Mouse (Mus musculus) liver, embryonic 16.5 days (tissue): ENCODE results near the gene Pfkfb2. TPM values are rescaled to one million over a fixed set of nuclear protein-coding genes. Genes with fewer than 3 reads are reported as not detected.

ENCODE experiments used
- ATAC-seq: fragments of 200-750 bp; cut with Nextera tagmentation; 2 replicates; pipeline ENCODE4 v1.8.0; 2017; ENCODE audit warnings: low read depth, mild to moderate bottlenecking, moderate number of reproducible peaks, moderate library complexity
- H3K27ac ChIP-seq: fragments of 300-500 bp; sonication (generic); 2 replicates; pipeline ENCODE4 v1.5.1; 2014; ENCODE audit warnings: mild to moderate bottlenecking, low read length
- H3K27me3 ChIP-seq: fragments of 300-500 bp; sonication (generic); 2 replicates; pipeline ENCODE4 v1.6.1; 2014; ENCODE audit warnings: low read depth, low read length, mixed read lengths; ENCODE audit not compliant: control insufficient read depth, insufficient read depth
- H3K36me3 ChIP-seq: fragments of 300-500 bp; sonication (generic); 2 replicates; pipeline ENCODE4 v1.6.1; 2014; ENCODE audit warnings: mild to moderate bottlenecking; ENCODE audit not compliant: control insufficient read depth, insufficient read depth
- H3K4me1 ChIP-seq: fragments of 300-500 bp; sonication (generic); 2 replicates; pipeline ENCODE4 v1.6.1; 2014; ENCODE audit warnings: low read depth, low read length, mixed read lengths; ENCODE audit not compliant: control insufficient read depth
- H3K4me2 ChIP-seq: fragments of 300-500 bp; sonication (generic); 2 replicates; pipeline ENCODE4 v1.6.1; 2014; ENCODE audit warnings: low read depth, low read length, mixed read lengths
- H3K4me3 ChIP-seq: fragments of 300-500 bp; sonication (generic); 2 replicates; pipeline ENCODE4 v1.5.1; 2014; ENCODE audit warnings: low read depth, mild to moderate bottlenecking, low read length
- H3K9ac ChIP-seq: fragments of 300-500 bp; sonication (generic); 2 replicates; pipeline ENCODE4 v1.6.1; 2014; ENCODE audit warnings: low read depth, low read length
- H3K9me3 ChIP-seq: fragments of 300-500 bp; sonication (generic); replicated peaks from 2 replicates; pipeline ENCODE4 v1.6.1; 2016; ENCODE audit warnings: low read length; ENCODE audit not compliant: control insufficient read depth
- WGBS: fragments of 180-500 bp; shearing (Covaris S2); extraction: QIAGEN DNeasy Blood & Tissue Kit; methylation state at CpG from one replicate; pipeline ENCODE4 v1.1.7; 2014; ENCODE audit not compliant: insufficient replicate concordance; 5-methylcytosine and 5-hydroxymethylcytosine counted together
- polyA plus RNA-seq: library from polyadenylated mRNA; unstranded; fragments of >200 nt; fragmentation: Nextera tagmentation; extraction: Ambion mirVana; gene quantifications from 2 replicates; pipeline ENCODE4 v1.2.1, GENCODE M21; 2015

Pfkfb2 gene
- 5.1 and 5.2 TPM in 2 replicates for polyA plus RNA-seq

DNA sequence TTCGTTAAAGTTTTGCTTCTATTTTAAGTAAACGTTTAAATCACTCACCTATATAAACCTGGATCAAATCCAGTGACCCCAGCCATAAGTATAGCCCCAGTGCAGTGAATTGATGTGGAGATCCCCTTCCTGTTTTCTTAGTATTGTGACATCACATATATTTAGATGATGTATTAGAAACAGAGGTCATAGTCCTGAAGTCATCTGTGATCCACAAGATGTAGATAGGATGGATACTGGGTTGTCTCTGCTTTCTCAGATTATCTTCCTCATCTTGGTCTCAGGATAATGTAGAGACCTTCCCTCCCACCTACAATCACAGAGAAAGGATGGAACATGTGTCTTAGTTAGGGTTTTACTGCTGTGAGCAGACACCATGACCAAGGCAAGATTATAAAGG lies at the start of gene Pfkfb2:
Gene Pfkfb2 (minus strand): TSS at position 101 of the 400 bp plus-strand sequence.
- WGBS, result 66% methylated on average over 2 of the region's 2 CpGs
- no peak within 1 kb of the TSS for H3K9ac ChIP-seq
- no peak within 1 kb of the TSS for H3K4me2 ChIP-seq
- no peaks in the 10 kb centered on the region for H3K36me3 ChIP-seq
- no peak for ATAC-seq
- H3K4me1 ChIP-seq, result peaks cover 27% of the 10 kb centered on the region
- no peaks in the 10 kb centered on the region for H3K27me3 ChIP-seq
- no peak within 1 kb of the TSS for H3K4me3 ChIP-seq
- no peak within 1 kb of the TSS for H3K27ac ChIP-seq
- H3K9me3 ChIP-seq, result no peaks in the 10 kb centered on the region

DNA sequence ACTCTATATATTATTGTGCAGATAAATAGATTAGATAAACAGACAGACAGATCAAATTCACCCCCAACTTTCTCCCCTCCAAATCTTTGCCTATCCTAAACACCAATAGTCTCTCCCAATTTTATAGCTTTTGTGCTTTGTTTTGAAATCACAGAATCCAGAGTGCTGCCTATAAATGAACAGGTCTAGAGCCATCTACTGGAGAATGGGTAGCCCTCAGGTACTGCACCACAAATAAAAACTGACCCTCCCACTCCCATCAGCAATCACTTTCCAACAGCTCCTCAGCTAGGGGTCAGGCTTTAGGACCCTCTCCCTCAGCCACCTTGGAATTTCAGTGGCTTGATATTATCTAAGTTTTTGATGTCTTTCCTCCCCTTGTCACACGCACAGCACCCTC lies 47.6 kb upstream of the Pfkfb2 start:
- no peak overlapping the region for H3K9ac ChIP-seq
- no peak overlapping the region for H3K4me3 ChIP-seq
- 64% methylated on average over 1 of the region's 1 CpGs for WGBS
- no peaks in the 10 kb centered on the region for H3K36me3 ChIP-seq
- no peaks in the 10 kb centered on the region for H3K4me1 ChIP-seq
- no peak overlapping the region for H3K27ac ChIP-seq
- H3K4me2 ChIP-seq, result no peak overlapping the region
- ATAC-seq, result no peak
- H3K27me3 ChIP-seq, result no peaks in the 10 kb centered on the region
- no peaks in the 10 kb centered on the region for H3K9me3 ChIP-seq

DNA sequence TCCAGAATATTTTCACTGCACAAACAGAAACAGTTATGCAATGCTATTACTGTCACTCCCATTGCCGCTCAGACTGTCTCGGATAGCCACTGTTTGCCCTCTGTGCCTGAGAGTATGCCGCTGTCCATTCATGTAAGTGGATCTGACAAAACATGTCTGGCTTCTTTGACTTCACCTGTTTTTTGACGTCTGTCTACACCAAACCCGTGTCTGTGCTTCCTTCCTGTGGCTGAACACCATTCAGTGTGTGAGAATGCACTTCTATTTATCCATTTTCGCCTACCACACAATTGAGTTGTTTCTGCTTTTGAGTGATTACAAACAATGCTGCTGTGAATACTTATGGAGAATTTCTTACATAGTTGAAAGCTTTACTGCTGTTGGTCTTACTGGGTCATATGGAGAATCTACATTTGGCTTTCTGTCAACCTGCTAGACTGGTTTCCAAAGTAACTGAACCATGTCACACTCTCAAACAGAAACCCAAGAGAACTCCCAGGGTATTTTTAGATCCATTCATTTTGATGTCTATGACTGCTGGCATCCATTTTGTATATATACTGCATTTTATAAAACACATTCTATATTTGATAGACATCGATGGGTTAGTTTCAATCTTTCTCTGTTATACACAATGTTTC lies 46.8 kb upstream of the Pfkfb2 start:
- Histone ChIP-seq H3K4me1 (no peaks in the 10 kb centered on the region), H3K9ac (no peak overlapping the region), H3K4me2 (no peak overlapping the region), H3K4me3 (no peak overlapping the region), H3K9me3 (no peaks in the 10 kb centered on the region), H3K27ac (no peak overlapping the region), H3K27me3 (no peaks in the 10 kb centered on the region), H3K36me3 (no peaks in the 10 kb centered on the region)
- no peak for ATAC-seq
- WGBS, result 56% methylated on average over 7 of the region's 7 CpGs

DNA sequence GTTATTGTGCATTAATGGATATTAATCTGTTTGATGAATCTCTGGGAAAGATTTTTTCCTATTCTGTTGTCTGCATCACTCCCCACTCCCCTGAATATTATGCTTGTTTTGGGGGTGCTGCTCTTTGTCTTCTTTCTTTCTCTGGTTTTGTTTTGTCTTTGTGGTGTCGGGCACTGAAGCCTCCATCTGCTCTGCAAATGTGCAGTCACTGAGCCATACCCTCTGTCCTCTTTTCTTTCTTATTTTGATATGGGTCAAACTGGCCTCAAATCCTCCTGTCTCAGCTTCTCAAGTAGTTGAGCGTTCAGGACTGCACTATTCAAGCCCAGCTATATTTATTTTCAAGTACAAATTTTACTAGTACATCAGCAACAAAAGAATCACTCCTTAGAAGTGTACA lies 46.2 kb upstream of the Pfkfb2 start:
- Histone ChIP-seq H3K9me3 (no peaks in the 10 kb centered on the region), H3K27me3 (no peaks in the 10 kb centered on the region), H3K9ac (no peak overlapping the region), H3K4me2 (no peak overlapping the region), H3K4me3 (no peak overlapping the region), H3K4me1 (no peaks in the 10 kb centered on the region), H3K27ac (no peak overlapping the region), H3K36me3 (no peaks in the 10 kb centered on the region)
- 83% methylated on average over 2 of the region's 2 CpGs for WGBS
- no peak for ATAC-seq

DNA sequence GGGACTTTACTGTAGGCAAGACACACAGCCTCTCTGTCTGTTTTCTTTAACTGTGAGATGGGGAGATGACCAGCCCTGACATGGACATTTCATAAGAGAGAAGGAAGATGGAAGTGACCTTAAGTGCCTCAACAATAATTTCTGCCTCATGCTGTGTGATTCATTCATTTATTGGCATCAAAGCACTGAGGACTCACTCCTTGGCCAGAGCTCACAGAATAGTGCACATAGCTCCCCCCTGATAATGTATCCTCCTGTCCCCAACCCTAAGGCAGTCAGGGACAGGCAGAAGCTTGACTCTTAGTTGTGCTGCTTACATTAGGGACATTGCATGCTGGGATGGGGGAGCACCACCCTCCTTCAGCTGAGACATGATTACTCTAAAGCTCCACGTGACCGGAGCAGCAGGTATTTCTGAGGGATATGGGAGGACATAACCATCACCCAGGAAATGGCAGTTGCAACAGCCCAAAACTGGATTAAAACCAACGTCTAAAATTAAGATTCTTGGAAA lies 42.0 kb upstream of the Pfkfb2 start:
- no peaks in the 10 kb centered on the region for H3K27me3 ChIP-seq
- ATAC-seq, result no peak
- no peaks in the 10 kb centered on the region for H3K4me1 ChIP-seq
- no peak overlapping the region for H3K9ac ChIP-seq
- WGBS, result 59% methylated on average over 3 of the region's 3 CpGs
- H3K4me2 ChIP-seq, result no peak overlapping the region
- H3K4me3 ChIP-seq, result no peak overlapping the region
- no peaks in the 10 kb centered on the region for H3K9me3 ChIP-seq
- H3K36me3 ChIP-seq, result no peaks in the 10 kb centered on the region
- no peak overlapping the region for H3K27ac ChIP-seq

DNA sequence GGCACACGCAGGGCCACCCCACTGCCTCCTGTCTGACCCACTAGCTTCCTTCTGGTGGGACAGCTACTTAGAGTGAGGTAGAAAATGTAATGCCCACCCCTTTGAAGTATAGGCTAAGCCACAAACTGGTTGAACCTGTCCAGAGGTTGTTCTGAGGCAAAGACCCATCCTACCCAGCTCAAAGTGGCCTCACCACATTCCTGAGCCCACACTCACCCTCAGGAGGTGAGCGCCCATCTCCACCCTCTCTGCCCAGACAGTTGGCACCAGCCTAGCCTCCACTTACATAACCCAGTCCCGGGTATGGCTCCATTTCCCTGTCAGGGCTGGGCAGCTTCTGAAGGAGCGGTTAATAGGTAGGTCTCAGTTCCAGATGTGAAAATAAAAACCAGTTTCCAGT lies 41.4 kb upstream of the Pfkfb2 start:
- ATAC-seq, result no peak
- Histone ChIP-seq H3K4me1 (no peaks in the 10 kb centered on the region), H3K4me3 (no peak overlapping the region), H3K9me3 (no peaks in the 10 kb centered on the region), H3K27ac (no peak overlapping the region), H3K36me3 (no peaks in the 10 kb centered on the region), H3K4me2 (no peak overlapping the region), H3K9ac (no peak overlapping the region), H3K27me3 (no peaks in the 10 kb centered on the region)
- 63% methylated on average over 4 of the region's 4 CpGs for WGBS

DNA sequence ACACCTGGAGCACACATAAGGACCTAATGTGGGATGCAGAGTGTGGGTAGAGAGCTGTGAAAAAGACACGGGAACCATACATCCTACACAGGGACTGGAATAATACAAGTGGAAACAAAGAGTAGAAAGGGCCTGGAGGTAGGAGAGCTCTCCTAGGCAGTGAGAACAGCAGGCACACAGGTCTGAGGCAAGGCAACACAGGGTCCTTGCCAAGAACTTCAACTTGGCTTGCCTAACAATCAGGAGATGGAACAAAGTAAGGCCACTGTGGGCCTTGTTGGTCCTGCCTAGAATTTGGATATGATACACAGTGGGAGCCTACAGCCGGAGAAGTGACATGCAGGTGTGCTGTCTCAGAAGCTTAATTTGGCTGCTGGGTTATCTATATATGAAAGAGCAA lies 40.9 kb upstream of the Pfkfb2 start:
- Histone ChIP-seq H3K4me2 (no peak overlapping the region), H3K4me3 (no peak overlapping the region), H3K9ac (no peak overlapping the region), H3K27ac (no peak overlapping the region), H3K4me1 (no peaks in the 10 kb centered on the region), H3K27me3 (no peaks in the 10 kb centered on the region), H3K36me3 (no peaks in the 10 kb centered on the region), H3K9me3 (no peaks in the 10 kb centered on the region)
- 77% methylated on average over 2 of the region's 2 CpGs for WGBS
- no peak for ATAC-seq

DNA sequence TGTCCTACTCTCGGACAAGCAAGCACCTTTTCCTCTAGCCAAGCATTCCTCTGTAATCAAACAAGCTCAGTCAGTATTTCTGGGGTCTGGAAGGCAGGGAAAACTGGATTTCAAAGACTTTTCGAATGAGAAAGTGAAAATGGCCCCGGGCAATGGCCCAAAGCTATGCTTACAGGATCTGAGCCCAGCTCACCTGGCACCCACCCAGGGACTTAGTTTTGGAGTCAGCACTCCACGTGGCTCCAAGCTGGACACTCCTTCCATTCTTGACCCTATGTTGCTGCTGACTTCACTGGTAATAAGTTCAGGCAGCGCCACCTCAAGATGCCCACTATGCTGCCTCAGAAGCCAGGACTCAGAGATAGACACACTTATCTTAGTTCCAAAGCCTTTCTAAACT lies 38.0 kb upstream of the Pfkfb2 start:
- Histone ChIP-seq H3K27me3 (no peaks in the 10 kb centered on the region), H3K9me3 (no peaks in the 10 kb centered on the region), H3K36me3 (no peaks in the 10 kb centered on the region), H3K4me3 (no peak overlapping the region), H3K27ac (no peak overlapping the region), H3K9ac (no peak overlapping the region), H3K4me1 (peaks cover 7% of the 10 kb centered on the region), H3K4me2 (no peak overlapping the region)
- WGBS, result 71% methylated on average over 5 of the region's 5 CpGs
- ATAC-seq, result no peak

DNA sequence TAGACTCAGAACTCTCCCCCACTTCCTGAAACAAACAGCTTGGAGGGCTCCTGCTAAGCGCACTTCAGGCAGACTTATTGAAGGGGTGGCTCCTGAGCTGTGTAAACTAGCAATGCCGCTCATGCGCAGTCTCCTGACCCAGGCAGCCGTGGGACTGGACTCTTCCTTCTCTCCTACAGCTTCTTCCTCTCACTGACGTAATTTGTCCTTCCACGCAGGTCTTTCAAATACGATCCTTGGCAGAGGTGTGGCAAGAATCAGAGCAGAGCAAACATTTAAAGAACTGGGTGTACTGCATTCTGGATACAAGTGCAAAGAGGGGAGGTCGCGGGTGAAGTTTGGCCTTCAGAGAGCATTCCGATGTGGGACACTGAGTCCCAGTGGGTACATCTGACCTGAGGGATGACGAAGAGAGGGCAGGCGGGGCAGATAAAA lies 35.0 kb upstream of the Pfkfb2 start:
- Histone ChIP-seq H3K9ac (no peak overlapping the region), H3K27me3 (no peaks in the 10 kb centered on the region), H3K27ac (no peak overlapping the region), H3K9me3 (no peaks in the 10 kb centered on the region), H3K36me3 (no peaks in the 10 kb centered on the region), H3K4me2 (no peak overlapping the region), H3K4me1 (peaks cover 7% of the 10 kb centered on the region), H3K4me3 (no peak overlapping the region)
- WGBS, result 65% methylated on average over 12 of the region's 12 CpGs
- ATAC-seq, result no peak; the same call in 1 of the 2 replicates
